Mouse (Mus musculus): ENCODE measurements around the gene Uba1.
"Not testable (repeated sequence)": the region's sequence is repeated elsewhere in the genome, so short reads cannot be mapped to it uniquely, and the experiment has no call there.

GRCm38 (mm10) chrX:20730048-20730447 is 71.9 kb downstream of the Uba1 start:
- TF ChIP-seq CTCF, EP300 (IDR thresholded peaks at IDR 0.05): not testable (repeated sequence)

Data from lung, postnatal 0 days (tissue).